Mouse (Mus musculus) stomach, embryonic 16.5 days (tissue): ENCODE data around the gene Flna. TPM values are rescaled to one million over a fixed set of nuclear protein-coding genes. Genes with fewer than 3 reads are reported as not detected.

Experiments
- ATAC-seq: fragments of 200-750 bp; cut with Nextera tagmentation; 2 replicates; pipeline ENCODE4 v1.8.0; 2017; ENCODE audit warnings: moderate number of reproducible peaks, moderate TSS enrichment; ENCODE audit not compliant: insufficient read depth, low FRiP score
- H3K27ac ChIP-seq: fragments of 300-500 bp; sonication (generic); 2 replicates; pipeline ENCODE4 v1.5.1; 2014; ENCODE audit warnings: low read length
- H3K27me3 ChIP-seq: fragments of 300-500 bp; sonication (generic); 2 replicates; pipeline ENCODE4 v1.6.1; 2014; ENCODE audit warnings: low read length, control low read depth, mixed read lengths; ENCODE audit not compliant: control insufficient read depth, insufficient read depth
- H3K36me3 ChIP-seq: fragments of 300-500 bp; sonication (generic); 2 replicates; pipeline ENCODE4 v1.6.1; 2014; ENCODE audit warnings: low read length; ENCODE audit not compliant: control insufficient read depth, insufficient read depth
- H3K4me1 ChIP-seq: fragments of 300-500 bp; sonication (generic); 2 replicates; pipeline ENCODE4 v1.6.1; 2014; ENCODE audit warnings: low read length, control low read depth, mixed read lengths; ENCODE audit not compliant: control insufficient read depth, insufficient read depth
- H3K4me2 ChIP-seq: fragments of 300-500 bp; sonication (generic); 2 replicates; pipeline ENCODE4 v1.6.1; 2014; ENCODE audit warnings: low read depth, low read length, mixed read lengths
- H3K4me3 ChIP-seq: fragments of 300-500 bp; sonication (generic); replicated peaks from 2 replicates; pipeline ENCODE4 v1.5.1; 2014; ENCODE audit warnings: mild to moderate bottlenecking, low read length
- H3K9ac ChIP-seq: fragments of 300-500 bp; sonication (generic); 2 replicates; pipeline ENCODE4 v1.6.1; 2014; ENCODE audit warnings: low read length
- H3K9me3 ChIP-seq: fragments of 300-500 bp; sonication (generic); replicated peaks from 2 replicates; pipeline ENCODE4 v1.6.1; 2016; ENCODE audit warnings: low read length, control low read depth; ENCODE audit not compliant: control insufficient read depth
- WGBS: fragments of 180-500 bp; shearing (Covaris S2); extraction: QIAGEN DNeasy Blood & Tissue Kit; methylation state at CpG from one replicate; pipeline ENCODE4 v1.1.7; 2014; 5-methylcytosine and 5-hydroxymethylcytosine counted together
- polyA plus RNA-seq: library from polyadenylated mRNA; unstranded; fragments of >200 nt; fragmentation: Nextera tagmentation; extraction: Ambion mirVana; gene quantifications from 2 replicates; pipeline ENCODE4 v1.2.1, GENCODE M21; 2015

The Flna gene
- polyA plus RNA-seq, result 498 and 560 TPM in 2 replicates

DNA sequence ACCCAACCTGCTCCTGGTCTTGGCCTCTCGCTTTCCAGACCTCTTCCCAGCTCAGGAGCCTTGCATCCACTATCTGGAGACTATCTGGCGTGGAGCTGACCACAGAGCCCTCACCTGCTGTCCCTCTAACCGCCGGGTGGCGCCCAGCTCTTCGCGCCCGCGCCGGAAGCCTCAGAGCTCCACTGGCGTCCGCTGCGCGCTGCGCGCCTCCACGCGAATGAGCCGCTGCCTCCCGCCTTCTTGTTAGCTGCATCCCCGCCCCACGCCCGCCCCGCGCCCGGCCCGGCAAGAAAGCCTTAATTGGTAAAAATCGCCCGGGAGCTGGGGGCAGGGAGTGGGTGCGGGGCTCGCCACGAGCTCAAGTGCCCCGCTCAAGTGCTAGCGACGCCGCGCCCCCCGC is at the start of gene Flna:
Gene Flna, minus strand, starts transcription at position 206 of the 400 bp plus-strand sequence.
- Histone ChIP-seq H3K36me3 (no peaks in the 10 kb centered on the region), H3K9ac (peak within 1 kb of the TSS; percentile 74), H3K27ac (peak within 1 kb of the TSS; percentile 88), H3K27me3 (no peaks in the 10 kb centered on the region), H3K4me3 (peak within 1 kb of the TSS; percentile 53), H3K4me1 (no peaks in the 10 kb centered on the region), H3K4me2 (peak within 1 kb of the TSS; percentile 52), H3K9me3 (no peaks in the 10 kb centered on the region)
- ATAC-seq, result peak; percentile 4; the same call in 1 of the 2 replicates
- 25% methylated on average over 30 of the region's 38 CpGs for WGBS

DNA sequence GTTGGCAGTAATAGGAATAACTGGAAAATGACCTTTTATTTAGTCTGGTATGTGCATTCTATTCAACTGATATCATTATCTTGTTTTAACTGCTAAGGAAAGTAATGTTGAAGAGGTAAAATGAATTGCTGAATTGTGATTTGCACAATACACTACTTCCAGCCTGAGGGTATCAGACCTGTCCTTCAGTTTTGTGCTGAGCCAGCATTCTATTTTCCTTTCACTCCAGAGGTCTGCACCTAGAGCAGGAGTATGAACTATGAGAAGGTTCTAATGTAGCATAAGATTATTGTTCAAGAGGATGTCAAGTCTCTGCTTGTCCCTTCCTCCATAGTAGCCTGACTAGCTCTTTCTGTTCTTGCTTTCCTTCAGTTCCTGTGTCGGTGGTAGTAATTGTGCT is 48.7 kb upstream of the Flna start:
- Histone ChIP-seq H3K9me3 (no peaks in the 10 kb centered on the region), H3K9ac (no peak overlapping the region), H3K4me2 (no peak overlapping the region), H3K27me3 (no peaks in the 10 kb centered on the region), H3K27ac (no peak overlapping the region), H3K4me1 (0 out of 2 replicates have a peak, but pooled peaks cover 2% of the 10 kb centered on the region), H3K36me3 (no peaks in the 10 kb centered on the region), H3K4me3 (no peak overlapping the region)
- ATAC-seq, result no peak
- 84% methylated on average over 1 of the region's 1 CpGs for WGBS

DNA sequence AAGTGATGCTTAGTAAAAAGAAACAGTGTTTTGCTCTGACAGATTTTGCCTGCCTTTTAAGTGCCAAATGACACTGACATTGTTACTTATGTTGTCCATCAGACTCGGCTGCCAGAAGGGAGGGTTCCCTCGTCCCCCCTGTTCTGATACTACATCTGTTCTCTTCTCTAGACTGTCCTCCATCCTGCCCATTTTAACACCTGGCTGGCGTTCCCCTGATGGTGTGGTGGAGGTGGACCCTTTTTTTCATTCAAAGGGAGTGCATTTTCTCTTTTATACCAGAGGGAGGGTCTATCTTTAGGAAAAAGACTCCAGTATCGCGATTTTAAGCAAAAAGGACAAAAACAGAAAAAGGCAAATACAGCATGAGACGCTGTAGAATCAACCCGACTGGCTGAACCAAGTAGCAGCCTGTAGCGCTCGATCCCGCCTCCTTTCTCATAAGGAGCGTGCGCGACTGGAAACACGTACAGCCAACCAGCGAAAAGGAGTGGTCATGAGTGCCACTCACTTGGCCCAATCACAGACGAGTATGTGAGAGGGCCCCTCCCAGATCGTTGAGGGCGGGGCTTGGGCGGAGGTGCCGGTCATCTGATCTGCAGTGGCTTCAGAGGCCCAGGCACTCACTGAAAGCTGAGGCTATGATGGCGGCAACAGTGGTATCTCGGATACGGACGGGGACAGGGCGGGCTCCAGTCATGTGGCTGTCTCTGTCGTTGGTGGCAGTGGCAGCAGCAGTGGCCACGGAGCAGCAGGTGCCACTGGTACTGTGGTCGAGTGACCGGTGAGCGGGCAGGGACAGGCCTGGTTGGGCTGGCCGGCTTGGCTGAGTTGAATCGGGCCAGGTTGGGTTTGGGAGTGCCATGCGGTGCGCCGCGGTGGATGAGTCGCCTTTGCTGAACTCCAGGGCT is 47.2 kb upstream of the Flna start, which contains the start of gene Atp6ap1:
Gene Atp6ap1, plus strand, starts transcription at position 560 of the 911 bp plus-strand sequence.
- Histone ChIP-seq H3K4me1 (0 out of 2 replicates have a peak, but pooled peaks cover 2% of the 10 kb centered on the region), H3K4me2 (peak within 1 kb of the TSS; percentile 69), H3K9me3 (no peaks in the 10 kb centered on the region), H3K4me3 (peak within 1 kb of the TSS; percentile 65), H3K27ac (peak within 1 kb of the TSS; percentile 66), H3K36me3 (no peaks in the 10 kb centered on the region), H3K27me3 (no peaks in the 10 kb centered on the region), H3K9ac (peak within 1 kb of the TSS; percentile 79)
- peak; percentile 99 for ATAC-seq
- 11% methylated on average over 37 of the region's 37 CpGs for WGBS

- Histone ChIP-seq H3K4me1 (0 out of 2 replicates have a peak, but pooled peaks cover 2% of the 10 kb centered on the region), H3K27ac (no peak overlapping the region), H3K4me2 (no peak overlapping the region), H3K27me3 (no peaks in the 10 kb centered on the region), H3K36me3 (peaks cover 4% of the 10 kb centered on the region; the same call in 1 of the 2 replicates), H3K9me3 (no peaks in the 10 kb centered on the region), H3K4me3 (no peak overlapping the region), H3K9ac (no peak overlapping the region)
- 63% methylated on average over 4 of the region's 4 CpGs for WGBS
- ATAC-seq, result no peak
These were observed 43.8 kb upstream of the Flna start for GRCm38 (mm10) chrX:74293431-74293830.

GRCm38 (mm10) chrX:74283092-74283437 is 33.4 kb upstream of the Flna start:
- Histone ChIP-seq H3K4me3 (peak overlapping the region; percentile 53), H3K9me3 (no peaks in the 10 kb centered on the region), H3K27me3 (no peaks in the 10 kb centered on the region), H3K4me2 (peak overlapping the region; percentile 61), H3K9ac (peak overlapping the region; percentile 68), H3K4me1 (peaks cover 6% of the 10 kb centered on the region; the same call in 1 of the 2 replicates), H3K36me3 (no peaks in the 10 kb centered on the region), H3K27ac (peak overlapping the region; percentile 93)
- 29% methylated on average over 5 of the region's 5 CpGs for WGBS
- ATAC-seq, result no peak

- peak; percentile 72 for ATAC-seq
- H3K4me3 ChIP-seq, result peak overlapping the region; percentile 53
- no peaks in the 10 kb centered on the region for H3K27me3 ChIP-seq
- H3K9ac ChIP-seq, result peak overlapping the region; percentile 68
- 19% methylated on average over 39 of the region's 39 CpGs for WGBS
- H3K4me1 ChIP-seq, result peaks cover 6% of the 10 kb centered on the region; the same call in 1 of the 2 replicates
- peak overlapping the region; percentile 93 for H3K27ac ChIP-seq
- H3K9me3 ChIP-seq, result no peaks in the 10 kb centered on the region
- H3K4me2 ChIP-seq, result peak overlapping the region; percentile 65
- H3K36me3 ChIP-seq, result no peaks in the 10 kb centered on the region
These were observed 32.9 kb upstream of the Flna start for GRCm38 (mm10) chrX:74282395-74283091.

- WGBS, result 16% methylated on average over 16 of the region's 16 CpGs
- ATAC-seq, result peak; percentile 95
These were observed 32.2 kb upstream of the Flna start, which contains the start of the genes Taz and Dnase1l1 for GRCm38 (mm10) chrX:74281732-74282394. Gene Taz (plus strand): TSS chrX:74281912. Gene Dnase1l1 (minus strand): TSS chrX:74282337.

DNA sequence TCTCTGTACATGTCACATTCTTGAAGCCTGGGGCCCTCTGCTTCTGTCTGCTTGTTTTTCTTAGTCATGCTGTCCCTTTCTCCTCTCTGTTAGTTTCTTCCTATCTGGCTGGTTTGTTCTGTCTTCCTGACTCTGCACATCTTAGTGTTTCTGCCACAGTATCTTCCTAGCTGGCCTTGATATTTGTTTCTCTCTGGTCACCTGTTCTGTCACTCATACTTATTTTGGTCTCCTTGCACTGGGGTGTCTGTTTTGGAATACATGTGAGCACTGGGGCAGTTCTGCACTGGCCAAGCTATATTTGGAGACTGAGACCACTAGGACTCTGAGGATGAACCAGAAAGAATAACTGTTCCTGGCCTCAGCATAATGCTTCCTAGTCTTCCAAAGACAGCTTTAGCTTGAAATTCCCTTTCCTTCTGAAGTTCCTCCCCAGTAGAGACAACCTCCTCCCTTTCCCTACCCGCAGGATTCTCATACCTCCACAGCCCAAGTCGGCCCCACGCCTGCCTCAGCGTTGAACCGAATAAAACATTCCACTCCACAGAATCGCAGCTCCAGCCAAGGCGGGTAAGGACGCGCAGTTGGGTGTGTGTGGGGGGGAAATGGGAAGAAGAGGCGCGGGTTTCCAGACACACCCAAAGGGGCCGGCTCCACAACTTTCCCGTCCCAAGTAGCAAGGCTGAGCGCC is 31.6 kb upstream of the Flna start:
- ATAC-seq, result 0 out of 2 replicates have a peak, but pooled peaks have one; percentile 5
- Histone ChIP-seq H3K4me2 (peak overlapping the region; percentile 65), H3K4me3 (peak overlapping the region; percentile 53), H3K27me3 (no peaks in the 10 kb centered on the region), H3K9ac (peak overlapping the region; percentile 70), H3K4me1 (peaks cover 6% of the 10 kb centered on the region; the same call in 1 of the 2 replicates), H3K27ac (peak overlapping the region; percentile 93), H3K36me3 (no peaks in the 10 kb centered on the region), H3K9me3 (no peaks in the 10 kb centered on the region)
- 8% methylated on average over 14 of the region's 14 CpGs for WGBS

More at GRCm38 (mm10) chrX:74281732-74282394, 32.2 kb upstream of the Flna start, which contains the start of the genes Taz and Dnase1l1:
- Histone ChIP-seq H3K9me3 (no peaks in the 10 kb centered on the region), H3K4me2 (peak within 1 kb of the TSS; percentile 65), H3K27me3 (no peaks in the 10 kb centered on the region), H3K27ac (peak within 1 kb of the TSS; percentile 93), H3K36me3 (no peaks in the 10 kb centered on the region), H3K9ac (peak within 1 kb of the TSS; percentile 70), H3K4me1 (peaks cover 6% of the 10 kb centered on the region; the same call in 1 of the 2 replicates), H3K4me3 (peak within 1 kb of the TSS; percentile 53)
